Mouse (Mus musculus) ES-E14 (cell line): ENCODE measurements at regions not wholly inside any gene's neighbourhood (a gene's known extent, or its start where the extent isn't known, plus 50 kb on each side); places are given as distances from the start of the nearest gene placed in this dataset.

ENCODE experiments used
- DNase-seq: peaks from one replicate; pipeline ENCODE4 v3.0.0-alpha.2; 2013; ENCODE audit warnings: low read depth, low spot score
- H3K27ac ChIP-seq: 2 replicates; pipeline ENCODE4 v1.5.1; 2012; ENCODE audit warnings: low read depth, mild to moderate bottlenecking, low read length, moderate library complexity, mixed read lengths; ENCODE audit not compliant: poor library complexity, insufficient read depth, severe bottlenecking
- H3K36me3 ChIP-seq: 2 replicates; pipeline ENCODE4 v1.6.1; 2012; ENCODE audit warnings: mild to moderate bottlenecking, low read length, moderate library complexity, mixed read lengths; ENCODE audit not compliant: control insufficient read depth, poor library complexity, insufficient read depth, severe bottlenecking
- H3K4me1 ChIP-seq, 2 experiments: fragments of 150-350 bp in 1 of 2; sonication (generic) in 1 of 2; 2 replicates each; pipeline ENCODE4 v1.6.1; 2012; ENCODE audit warnings: low read length in 2 of 2, mild to moderate bottlenecking in 1 of 2, mixed read lengths in 1 of 2; ENCODE audit not compliant: control insufficient read depth in 2 of 2, insufficient read depth in 2 of 2, poor library complexity in 1 of 2
- H3K4me3 ChIP-seq, 2 experiments: fragments of 150-350 bp in 1 of 2; sonication (generic) in 1 of 2; 2 replicates each; pipeline ENCODE4 v1.5.1; 2012; ENCODE audit warnings: low read length in 2 of 2, low read depth in 1 of 2, mild to moderate bottlenecking in 1 of 2, mixed read lengths in 1 of 2; ENCODE audit not compliant: insufficient read depth in 1 of 2, poor library complexity in 1 of 2, severe bottlenecking in 1 of 2
- H3K9ac ChIP-seq: 2 replicates; pipeline ENCODE4 v1.6.1; 2012; ENCODE audit warnings: low read depth, mild to moderate bottlenecking, low read length, mixed read lengths; ENCODE audit not compliant: poor library complexity, insufficient read depth, severe bottlenecking
- H3K9me3 ChIP-seq: fragments of 150-350 bp; sonication (generic); 2 replicates; pipeline ENCODE4 v1.6.1; 2012; ENCODE audit warnings: low read depth, mild to moderate bottlenecking, low read length; ENCODE audit not compliant: control insufficient read depth, insufficient read depth
- CHD2 ChIP-seq: IDR thresholded peaks from 2 replicates; pipeline ENCODE4 v1.6.1; 2014; ENCODE audit warnings: mild to moderate bottlenecking, low read depth, low read length, inconsistent platforms
- HCFC1 ChIP-seq: IDR thresholded peaks from 2 replicates; pipeline ENCODE4 v1.6.1; 2012; ENCODE audit warnings: low read length, inconsistent platforms, borderline replicate concordance; ENCODE audit not compliant: insufficient read depth
- MAFK ChIP-seq: IDR thresholded peaks from 2 replicates; pipeline ENCODE4 v1.6.1; 2014; ENCODE audit warnings: mild to moderate bottlenecking, low read depth, low read length, inconsistent platforms; ENCODE audit not compliant: insufficient read depth
- ZC3H11A ChIP-seq: IDR thresholded peaks from 2 replicates; pipeline ENCODE4 v1.6.1; 2012; ENCODE audit warnings: low read depth, mild to moderate bottlenecking, inconsistent platforms, low read length, borderline replicate concordance
- ZNF384 ChIP-seq: IDR thresholded peaks from 2 replicates; pipeline ENCODE4 v1.6.1; 2012; ENCODE audit warnings: low read depth, low read length, inconsistent platforms
- in situ Hi-C, 2 experiments: fragments of 600-800 bp; cut with MboI; formaldehyde crosslinking; loops; one replicate each; pipeline ENCODE4 v1.15.1; 2025; ENCODE audit warnings: low sequenced_read_pairs in 2 of 2, inconsistent platforms in 1 of 2; ENCODE audit not compliant: unreplicated experiment in 2 of 2

- DNase-seq = no peak
- TF ChIP-seq HCFC1 (no peak), CHD2 (no peak), ZC3H11A (no peak), ZNF384 (no peak), MAFK (no peak)
- Histone ChIP-seq H3K9me3 (no peaks in the 10 kb centered on the region), H3K36me3 (no peaks in the 10 kb centered on the region), H3K27ac (no peak overlapping the region), H3K4me1 (no peaks in the 10 kb centered on the region), H3K9ac (no peak overlapping the region), H3K4me3 (no peak overlapping the region)
- in situ Hi-C loops = no loop called here
Observed at GRCm38 (mm10) chr7:71849174-71849573, 457.2 kb downstream of the Mctp2 start.

GRCm38 (mm10) chr7:71837845-71838244 is 468.6 kb downstream of the Mctp2 start:
- Histone ChIP-seq H3K9ac (no peak overlapping the region), H3K9me3 (no peaks in the 10 kb centered on the region), H3K27ac (no peak overlapping the region), H3K4me3 (no peak overlapping the region), H3K36me3 (no peaks in the 10 kb centered on the region), H3K4me1 (no peaks in the 10 kb centered on the region)
- no peak for TF ChIP-seq MAFK
- no peak for TF ChIP-seq ZNF384
- no peak for TF ChIP-seq ZC3H11A
- no peak for TF ChIP-seq HCFC1
- no peak for TF ChIP-seq CHD2
- in situ Hi-C loops = no loop called here
- DNase-seq = no peak

DNA sequence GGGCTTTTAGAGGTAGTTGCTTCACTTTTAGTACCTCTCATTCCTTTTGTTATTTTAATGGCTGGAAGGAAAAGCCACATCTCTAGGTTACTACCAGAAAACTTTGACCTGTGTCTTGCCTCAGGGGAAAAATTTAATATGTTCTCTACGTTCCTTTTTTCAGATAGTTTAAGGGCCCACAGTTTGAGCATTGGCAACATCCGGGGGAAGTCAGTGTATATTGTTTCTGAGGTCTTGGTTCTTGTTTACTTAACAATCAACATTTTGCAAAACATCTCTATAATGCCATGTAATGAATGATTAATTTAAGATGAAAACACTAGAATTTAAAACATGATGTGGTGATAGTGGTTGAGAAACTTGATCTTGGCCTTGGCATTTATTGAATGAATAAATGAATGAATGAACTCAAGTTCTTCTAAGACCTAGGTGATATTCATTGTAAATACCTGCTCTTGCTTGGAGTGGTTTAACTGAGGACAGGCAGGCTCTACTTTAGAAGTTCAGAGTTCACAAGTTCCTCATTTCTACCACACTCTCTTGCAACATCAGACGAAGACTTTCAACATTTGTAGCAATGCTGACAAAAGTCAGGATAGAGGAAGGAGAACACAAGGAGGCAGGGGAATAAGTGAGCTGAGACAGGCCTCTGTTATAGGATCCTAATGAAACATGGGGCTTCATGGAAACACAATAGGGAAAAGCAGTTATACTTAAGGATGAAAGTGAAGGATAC is 474.4 kb downstream of the Mctp2 start:
- H3K9me3 ChIP-seq = no peaks in the 10 kb centered on the region
- in situ Hi-C loops = no loop called here
- no peak for DNase-seq
- H3K4me1 ChIP-seq = no peaks in the 10 kb centered on the region; a peak in 1 of 4 replicates
- no peak for TF ChIP-seq MAFK
- no peak for TF ChIP-seq ZNF384
- no peak for TF ChIP-seq HCFC1
- no peak for TF ChIP-seq CHD2
- no peak for TF ChIP-seq ZC3H11A
- H3K9ac ChIP-seq = no peak overlapping the region
- no peak overlapping the region for H3K27ac ChIP-seq
- H3K4me3 ChIP-seq = no peak overlapping the region
- H3K36me3 ChIP-seq = no peaks in the 10 kb centered on the region

- no peaks in the 10 kb centered on the region for H3K36me3 ChIP-seq
- no peaks in the 10 kb centered on the region for H3K9me3 ChIP-seq
- no peak overlapping the region for H3K4me3 ChIP-seq
- TF ChIP-seq ZNF384 (no peak), ZC3H11A (no peak), HCFC1 (no peak)
- H3K9ac ChIP-seq = no peak overlapping the region
- no peaks in the 10 kb centered on the region; a peak in 1 of 4 replicates for H3K4me1 ChIP-seq
- DNase-seq = no peak
- no peak overlapping the region for H3K27ac ChIP-seq
- in situ Hi-C loops = no loop called here
Observed at GRCm38 (mm10) chr7:71829567-71829966, 476.8 kb downstream of the Mctp2 start.
